Mouse (Mus musculus): ENCODE results near the gene Phip. TPM values are rescaled to one million over a fixed set of nuclear protein-coding genes. Genes with fewer than 3 reads are reported as not detected.

The Phip gene
- 66.4 and 83.2 TPM in 2 replicates for polyA plus RNA-seq (2015; fragmentation: Nextera tagmentation; extraction: Ambion mirVana)

DNA sequence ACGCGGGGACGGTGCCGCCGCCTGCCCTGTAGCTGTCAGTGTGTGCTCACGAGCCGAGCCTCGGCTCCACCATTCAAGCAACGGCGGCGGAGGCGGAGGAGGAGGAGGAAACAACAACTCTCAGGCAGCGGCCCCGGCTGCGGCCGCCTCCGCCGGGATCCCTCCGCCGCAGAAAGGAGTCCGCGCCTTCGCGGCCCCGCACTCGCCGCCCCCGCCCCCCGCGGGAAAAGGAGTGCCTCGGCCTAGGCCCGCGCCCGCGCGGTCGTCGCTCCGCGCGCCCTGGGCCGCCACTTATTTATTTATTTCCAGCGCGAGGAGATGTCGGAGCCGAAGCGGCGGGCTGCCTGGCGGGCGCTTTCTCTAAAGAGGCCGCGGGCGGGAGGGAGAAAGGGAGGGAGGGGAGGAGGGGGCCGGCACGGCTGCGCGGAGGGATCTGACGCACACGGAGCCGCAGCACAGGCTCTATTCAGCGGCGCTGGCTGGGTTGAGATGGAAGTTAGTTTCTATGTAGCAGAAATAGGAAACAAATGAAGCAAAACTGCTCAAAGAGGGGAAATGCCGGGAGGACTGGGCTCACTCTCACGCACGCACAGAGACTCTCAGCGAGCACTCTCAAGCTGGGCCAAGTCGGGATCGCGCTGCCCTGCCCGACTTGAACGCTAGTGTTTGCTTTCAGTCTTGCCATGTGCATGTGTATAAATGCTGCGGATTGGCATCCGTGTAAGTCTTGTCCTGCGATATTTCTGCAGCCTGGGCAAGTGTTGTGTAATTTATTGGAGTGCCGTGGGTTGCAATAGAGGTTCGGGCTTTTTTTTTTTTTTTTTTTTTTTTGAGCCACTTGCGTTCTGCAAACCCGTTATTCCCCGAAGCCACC is at the start of gene Phip:
TSS of gene Phip (minus strand) at position 175 of the 874 bp plus-strand sequence.
- peak; percentile 95 for DNase-seq (ENCODE audit: low spot score)

- DNase-seq (ENCODE audit: low spot score), result no peak
These were observed 48.4 kb upstream of the Phip start for GRCm38 (mm10) chr9:83023724-83024123.

DNA sequence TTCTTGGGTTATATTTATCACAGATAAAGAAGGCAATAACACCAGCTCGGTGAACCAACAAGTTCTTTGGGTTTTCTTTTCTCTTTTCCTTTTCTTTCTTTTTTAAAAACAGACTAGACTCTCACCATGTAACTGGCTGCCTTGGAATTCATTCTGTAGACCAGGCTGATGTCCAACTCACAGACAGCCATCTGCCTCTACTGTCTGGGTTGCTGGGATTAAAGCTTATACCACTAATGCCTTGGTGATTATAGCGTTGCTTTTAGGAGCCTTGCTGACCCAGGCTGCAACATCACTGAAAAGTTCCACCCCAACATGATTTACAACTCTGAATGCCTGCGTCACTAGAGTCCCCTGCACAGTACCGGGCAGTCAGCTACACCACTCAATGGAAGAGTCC is 39.2 kb upstream of the Phip start:
- no peak for DNase-seq (ENCODE audit: low spot score)

DNA sequence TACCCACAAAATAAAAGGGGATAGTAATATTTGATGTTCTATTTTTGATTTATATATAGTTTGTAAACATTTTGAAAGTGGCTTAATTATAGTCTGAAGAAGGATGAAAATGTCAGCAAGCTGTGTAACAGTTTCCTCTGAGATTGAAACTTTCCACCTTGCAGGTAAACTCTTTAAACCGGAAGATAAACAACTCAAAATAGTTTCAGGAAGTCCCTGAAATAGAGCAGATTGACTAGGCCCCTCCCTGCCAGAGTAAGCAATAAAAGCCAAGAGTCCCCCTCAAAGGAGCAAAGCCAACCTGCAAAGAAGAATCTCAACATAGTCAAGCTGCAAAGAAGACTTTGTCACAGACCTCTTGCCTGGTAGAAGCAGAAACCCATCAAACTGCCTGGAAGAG is 33.0 kb upstream of the Phip start:
- no peak for DNase-seq (ENCODE audit: low spot score)

DNA sequence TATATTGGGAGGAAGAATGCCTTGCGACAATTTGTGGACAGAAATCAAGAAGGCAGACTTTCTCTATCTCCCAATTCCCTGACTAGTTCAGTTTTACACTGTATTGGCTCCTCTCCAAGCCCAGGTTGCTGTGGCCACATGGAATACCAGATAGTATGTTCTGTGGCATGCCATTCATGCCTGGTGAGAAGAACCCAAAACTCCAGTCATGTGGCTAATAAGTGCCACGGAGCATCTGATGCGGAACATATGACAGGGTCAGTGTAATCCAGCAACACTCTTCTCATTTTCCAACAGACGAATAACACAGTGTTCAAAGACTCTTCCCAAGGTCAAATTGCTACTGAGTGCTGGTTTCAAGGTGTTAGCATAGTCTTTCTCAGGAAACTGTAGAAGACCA is 26.0 kb upstream of the Phip start:
- DNase-seq (ENCODE audit: low spot score), result no peak

DNA sequence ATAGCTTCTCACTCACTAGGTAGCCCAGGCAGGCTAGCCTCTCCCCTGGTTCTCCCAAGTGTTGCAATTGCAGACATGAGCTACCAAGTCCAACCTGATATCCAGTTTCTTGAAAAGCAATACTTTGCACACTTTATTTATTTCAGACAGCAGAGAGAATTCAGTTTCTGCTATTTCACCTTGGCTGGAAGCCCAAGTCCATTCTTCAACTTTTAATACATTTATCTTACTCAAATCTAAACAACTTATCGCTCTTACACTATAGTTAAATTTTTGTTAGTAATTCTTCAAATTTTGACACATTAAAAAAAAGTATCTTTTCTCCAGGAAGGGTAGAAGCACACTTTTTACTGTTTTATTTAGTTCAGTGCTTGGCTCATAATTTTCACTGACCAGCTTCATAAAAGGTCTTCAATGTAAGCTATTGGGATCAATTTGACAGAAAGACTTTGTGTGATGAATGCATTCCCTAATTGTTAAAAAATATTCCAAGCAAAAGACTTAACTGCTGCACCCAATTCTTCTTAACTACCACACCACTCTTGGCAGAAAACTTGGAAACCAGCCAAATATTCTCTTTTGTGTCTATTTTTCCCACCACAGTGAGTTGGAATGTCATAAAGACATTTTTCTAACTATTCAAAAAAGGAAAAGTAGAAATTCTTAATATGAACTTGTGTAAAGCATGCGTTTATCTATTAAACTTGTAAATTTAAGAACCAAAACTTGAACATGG is 22.6 kb upstream of the Phip start:
- no peak for DNase-seq (ENCODE audit: low spot score)

GRCm38 (mm10) chr9:82976936-82977335 is 1.6 kb upstream of the Phip start:
- no peak for DNase-seq (ENCODE audit: low spot score)

- DNase-seq (ENCODE audit: low spot score), result no peak
These were observed 903 bp upstream of the Phip start for GRCm38 (mm10) chr9:82976219-82976618.

- DNase-seq (ENCODE audit: low spot score), result no peak
These were observed 364 bp downstream of the Phip start for GRCm38 (mm10) chr9:82974962-82975341.

GRCm38 (mm10) chr9:82974187-82974861 is 992 bp downstream of the Phip start:
- DNase-seq (ENCODE audit: low spot score), result peak; percentile 87

DNA sequence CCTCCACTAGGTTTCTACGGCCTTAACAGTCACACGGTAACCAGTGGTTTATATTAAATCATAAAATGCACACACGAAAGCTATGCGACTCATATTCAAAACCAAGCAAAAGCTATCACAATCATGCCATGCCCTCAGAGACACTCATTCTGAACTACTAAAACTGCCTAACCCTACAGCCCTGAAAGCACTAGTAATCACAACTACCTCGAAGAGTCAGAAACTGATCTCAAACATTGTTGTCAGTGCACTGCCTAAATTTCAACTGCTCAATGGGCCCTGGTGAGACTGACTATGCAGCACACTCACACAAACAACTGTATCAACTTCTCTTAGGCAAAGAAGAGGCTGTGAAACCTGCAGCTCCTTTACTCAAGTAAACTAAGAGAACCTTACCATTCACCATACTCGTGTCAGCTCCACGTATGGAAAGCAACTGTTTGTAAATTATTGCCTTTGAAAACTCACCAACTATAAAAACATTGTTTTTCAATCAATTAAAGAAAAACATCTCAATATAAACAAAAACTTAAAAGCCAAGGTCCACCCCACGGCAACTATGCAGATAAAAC is 1.9 kb downstream of the Phip start:
- peak; percentile 19 for DNase-seq (ENCODE audit: low spot score)

- DNase-seq (ENCODE audit: low spot score), result no peak
These were observed 3.9 kb downstream of the Phip start for GRCm38 (mm10) chr9:82971433-82971832.

GRCm38 (mm10) chr9:82967076-82967621 is 8.2 kb downstream of the Phip start:
- no peak for DNase-seq (ENCODE audit: low spot score)

GRCm38 (mm10) chr9:82963981-82964380 is 11.3 kb downstream of the Phip start:
- no peak for DNase-seq (ENCODE audit: low spot score)

- DNase-seq (ENCODE audit: low spot score), result no peak
These were observed 14.0 kb downstream of the Phip start for GRCm38 (mm10) chr9:82961352-82961751.

DNA sequence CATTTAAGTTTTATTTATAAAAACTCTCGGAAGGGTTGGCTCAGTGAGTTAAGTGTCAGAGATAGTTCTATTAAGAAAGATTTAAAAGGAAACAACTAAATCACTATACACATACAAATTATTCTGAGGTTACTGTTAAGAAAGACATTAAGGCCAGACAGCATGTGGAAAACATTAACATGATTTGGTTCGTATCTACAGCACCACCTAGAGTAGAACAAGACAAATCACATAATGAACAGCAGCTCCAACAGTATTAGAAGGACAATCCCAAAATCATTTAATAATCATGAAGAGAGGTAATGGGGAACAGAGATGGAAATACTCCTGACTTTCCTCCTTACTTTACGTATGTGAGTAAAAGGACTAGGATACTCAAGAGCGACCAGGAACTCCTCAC is 20.0 kb downstream of the Phip start:
- no peak for DNase-seq (ENCODE audit: low spot score)

DNA sequence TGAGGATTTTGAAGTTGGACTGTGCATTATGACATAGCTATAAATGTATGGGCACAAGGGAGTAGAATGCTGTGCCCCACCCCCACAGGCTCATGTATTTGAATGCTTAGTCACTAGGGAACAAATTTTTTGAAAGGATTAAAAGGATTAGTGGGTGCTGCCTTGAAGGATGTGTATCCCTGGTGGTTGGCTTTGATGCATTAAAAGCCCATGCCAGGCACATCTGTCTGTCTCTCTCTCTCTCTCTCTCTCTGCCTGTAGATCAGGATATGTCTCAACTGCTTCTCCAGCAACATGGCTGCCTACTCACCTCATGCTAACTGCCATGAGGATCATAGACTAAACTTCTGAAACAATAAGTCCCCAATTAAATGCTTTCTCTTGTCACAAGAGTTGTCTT is 23.0 kb downstream of the Phip start:
- DNase-seq (ENCODE audit: low spot score), result no peak

- DNase-seq (ENCODE audit: low spot score), result no peak
These were observed 23.8 kb downstream of the Phip start for GRCm38 (mm10) chr9:82951435-82952004.

- DNase-seq (ENCODE audit: low spot score), result no peak
These were observed 68.1 kb downstream of the Phip start for GRCm38 (mm10) chr9:82907246-82907645.

- no peak for DNase-seq (ENCODE audit: low spot score)
These were observed 86.7 kb downstream of the Phip start for GRCm38 (mm10) chr9:82888645-82889044.

DNA sequence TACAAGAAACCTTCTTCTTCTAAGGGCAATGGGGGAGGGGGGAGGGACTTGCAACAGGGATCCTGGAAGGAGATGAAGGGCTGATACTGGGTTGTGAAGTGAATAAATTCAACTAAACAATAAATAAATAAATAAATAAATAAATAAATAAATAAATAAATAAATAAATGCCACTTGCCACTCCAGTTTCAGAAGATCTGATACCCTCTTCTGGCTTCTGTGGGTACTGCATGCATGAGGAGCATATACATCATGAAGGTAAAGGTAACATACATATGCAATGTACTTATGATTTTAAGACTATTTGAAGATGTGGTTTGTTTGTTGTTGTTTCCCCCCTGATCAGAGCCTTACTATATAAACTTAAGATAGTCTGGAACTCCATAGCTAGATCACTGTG is 91.1 kb downstream of the Phip start:
- DNase-seq (ENCODE audit: low spot score), result peak; percentile 24

All from thymus, postnatal 0 days (tissue).